Mouse (Mus musculus) megakaryocyte, embryonic 14.5 days (primary cell): ENCODE measurements around the gene Prnd.

Experiments used
- FLI1 ChIP-seq: IDR thresholded peaks from 2 replicates; pipeline ENCODE4 v1.6.1; 2012; ENCODE audit warnings: low read length, inconsistent platforms, mixed read lengths
- GATA1 ChIP-seq: IDR thresholded peaks from 3 replicates; pipeline ENCODE4 v1.6.1; 2012; ENCODE audit warnings: mixed read lengths, low read length, inconsistent platforms, borderline replicate concordance

GRCm38 (mm10) chr2:131944370-131944769, 6.3 kb upstream of the Prnd start:
- no peak for TF ChIP-seq GATA1
- TF ChIP-seq FLI1, result no peak
